Mouse (Mus musculus): ENCODE measurements at regions not wholly inside any gene's neighbourhood (a gene's known extent, or its start where the extent isn't known, plus 50 kb on each side); places are given as distances from the start of the nearest gene placed in this dataset.

DNA sequence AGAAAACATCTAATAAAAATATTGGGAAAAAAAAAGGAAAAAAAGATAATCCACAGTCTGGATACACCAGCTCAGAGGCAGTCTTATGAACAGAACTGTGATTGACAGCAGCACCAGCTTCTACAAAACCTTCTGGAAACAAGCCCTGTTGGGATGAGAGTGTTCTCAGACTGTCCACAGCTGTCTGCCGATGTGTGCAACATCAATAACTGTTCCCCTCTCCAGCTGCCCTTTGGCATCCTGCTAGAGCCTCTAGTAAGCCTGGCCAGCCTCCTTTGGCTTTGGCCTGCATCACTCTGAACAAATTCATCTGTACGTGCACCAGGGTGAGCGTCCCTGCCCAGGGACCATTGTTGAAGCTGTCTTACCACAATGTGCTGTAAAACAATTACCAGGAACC lies 137.0 kb upstream of the Irs2 start:
- no peak for DNase-seq (ENCODE audit: low read depth, low spot score)

GRCm38 (mm10) chr8:11140566-11140965 lies 132.3 kb upstream of the Irs2 start:
- DNase-seq (ENCODE audit: low read depth, low spot score): no peak

GRCm38 (mm10) chr8:11139294-11139693 lies 131.0 kb upstream of the Irs2 start:
- no peak for DNase-seq (ENCODE audit: low read depth, low spot score)

GRCm38 (mm10) chr8:11138302-11139020 lies 130.2 kb upstream of the Irs2 start:
- DNase-seq (ENCODE audit: low read depth, low spot score): no peak

- no peak for DNase-seq (ENCODE audit: low read depth, low spot score)
These were observed 128.3 kb upstream of the Irs2 start for GRCm38 (mm10) chr8:11136566-11136965.

DNA sequence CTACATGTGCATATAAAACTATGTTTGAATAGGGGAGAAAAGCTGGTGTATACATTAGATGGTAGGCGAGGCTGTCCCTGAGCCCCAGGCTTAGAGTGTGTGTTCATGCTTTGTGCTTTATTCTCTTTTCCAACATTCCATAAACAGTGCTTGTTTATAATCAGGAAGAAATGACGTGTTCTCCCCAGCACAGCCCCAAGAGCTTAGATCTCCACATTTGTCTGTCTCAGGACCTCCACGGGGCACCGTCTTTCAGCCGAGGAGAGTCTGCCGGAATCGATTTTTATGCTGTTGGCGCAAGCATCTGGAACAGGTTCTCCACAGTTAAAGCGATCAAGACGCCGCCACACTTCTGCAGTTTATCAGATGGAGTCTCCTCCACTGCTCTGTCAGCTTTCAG lies 126.9 kb upstream of the Irs2 start:
- DNase-seq (ENCODE audit: low read depth, low spot score): no peak

- no peak for DNase-seq (ENCODE audit: low read depth, low spot score)
These were observed 126.3 kb upstream of the Irs2 start for GRCm38 (mm10) chr8:11134562-11134961.

DNA sequence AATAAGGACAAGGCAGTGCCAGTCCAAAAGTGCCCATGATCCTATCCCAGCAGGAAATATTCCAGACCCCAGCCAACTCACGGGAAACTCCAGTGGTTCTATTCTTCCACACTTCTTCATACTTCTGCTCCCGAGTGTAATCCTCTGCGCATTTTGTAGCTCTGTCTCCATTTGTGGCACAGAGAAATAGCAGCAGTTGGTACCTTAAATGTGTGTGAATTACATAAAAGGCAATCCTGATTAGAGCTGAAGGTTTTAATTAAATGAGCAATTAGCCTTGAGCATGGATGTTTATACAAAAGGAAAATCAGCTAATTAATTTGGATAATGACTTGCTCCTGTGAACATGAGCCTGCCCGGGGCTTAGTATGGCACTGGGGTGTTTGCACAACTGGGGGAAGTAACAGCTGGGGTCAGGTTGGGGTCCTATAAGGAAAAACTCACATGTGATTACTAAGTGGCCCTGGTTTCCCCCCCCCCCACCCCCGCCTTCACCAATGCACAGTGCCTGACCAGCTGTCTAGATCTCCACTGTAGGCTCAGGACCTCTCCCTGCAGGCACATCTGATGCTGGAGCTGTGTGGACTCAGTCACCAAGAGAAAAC lies 110.9 kb upstream of the Irs2 start:
- DNase-seq (ENCODE audit: low read depth, low spot score): no peak

GRCm38 (mm10) chr8:11116534-11116933 lies 108.3 kb upstream of the Irs2 start:
- DNase-seq (ENCODE audit: low read depth, low spot score): no peak

- no peak for DNase-seq (ENCODE audit: low read depth, low spot score)
These were observed 107.0 kb upstream of the Irs2 start for GRCm38 (mm10) chr8:11115210-11115609.

DNA sequence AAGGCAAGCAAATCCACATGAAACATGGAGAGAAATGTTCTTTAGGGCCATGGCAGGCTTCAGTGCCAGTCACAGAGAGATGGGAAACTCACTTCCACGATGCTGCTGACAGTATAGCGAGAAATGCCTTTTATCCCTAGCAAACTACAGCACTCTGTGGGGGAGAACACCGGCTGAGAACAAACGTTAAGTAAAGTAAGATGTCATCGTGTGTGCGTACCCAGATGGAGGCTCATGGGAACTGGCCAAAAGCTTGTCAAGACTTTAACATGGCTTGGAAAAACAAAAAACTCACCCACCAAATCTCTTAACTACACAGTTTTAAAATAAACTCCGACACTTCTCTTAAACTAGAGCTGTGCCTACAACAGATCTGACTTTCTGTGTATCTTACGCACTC lies 106.3 kb upstream of the Irs2 start:
- DNase-seq (ENCODE audit: low read depth, low spot score): no peak

DNA sequence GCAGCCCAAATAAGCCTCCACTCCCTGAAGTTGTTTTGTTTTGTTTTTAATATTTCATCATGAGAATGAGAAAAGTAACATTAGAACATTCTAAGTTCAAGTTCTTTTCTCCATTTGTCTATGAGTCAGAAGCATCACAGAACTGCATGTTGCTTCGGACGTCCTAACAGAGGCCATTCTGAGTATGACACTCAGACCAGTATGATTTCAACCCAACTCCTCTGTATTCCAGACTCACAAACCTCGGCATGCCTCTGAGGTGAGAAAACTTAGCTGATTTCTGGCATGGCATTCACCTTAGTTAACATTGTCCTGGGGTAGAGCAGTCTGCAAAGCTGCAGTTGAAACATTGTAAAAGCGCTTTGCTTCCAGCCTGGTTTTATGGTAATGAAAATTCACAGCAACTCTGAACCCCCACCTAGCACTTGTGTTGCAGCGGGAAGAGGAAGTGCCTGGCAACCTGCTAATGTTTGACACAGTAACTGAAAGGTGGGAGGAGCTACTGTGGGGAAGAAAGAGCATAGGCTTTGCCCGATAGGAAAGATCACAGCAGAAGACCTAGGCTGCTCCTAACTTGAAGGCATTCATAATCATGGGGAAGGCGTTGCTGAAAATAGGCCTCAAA lies 104.8 kb upstream of the Irs2 start:
- DNase-seq (ENCODE audit: low read depth, low spot score): no peak

DNA sequence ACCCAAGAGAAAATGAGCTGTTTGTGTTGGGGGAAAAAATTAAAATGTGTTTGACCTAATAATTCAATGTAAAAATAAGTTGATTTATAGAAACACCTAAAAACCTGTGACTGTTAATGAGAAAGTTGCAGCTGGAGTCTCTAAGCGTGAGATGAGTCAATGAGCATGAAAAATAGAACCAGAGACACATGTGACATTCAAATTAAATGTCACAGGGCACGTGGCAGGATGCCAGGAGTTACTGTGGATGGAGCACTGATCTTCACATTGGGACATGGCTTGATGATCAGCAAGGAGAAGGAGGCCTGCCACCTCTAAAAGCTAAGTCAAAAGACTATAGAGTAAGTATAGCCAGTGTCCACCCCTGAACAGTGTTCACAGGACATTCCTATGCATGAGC lies 103.7 kb upstream of the Irs2 start:
- no peak for DNase-seq (ENCODE audit: low read depth, low spot score)

DNA sequence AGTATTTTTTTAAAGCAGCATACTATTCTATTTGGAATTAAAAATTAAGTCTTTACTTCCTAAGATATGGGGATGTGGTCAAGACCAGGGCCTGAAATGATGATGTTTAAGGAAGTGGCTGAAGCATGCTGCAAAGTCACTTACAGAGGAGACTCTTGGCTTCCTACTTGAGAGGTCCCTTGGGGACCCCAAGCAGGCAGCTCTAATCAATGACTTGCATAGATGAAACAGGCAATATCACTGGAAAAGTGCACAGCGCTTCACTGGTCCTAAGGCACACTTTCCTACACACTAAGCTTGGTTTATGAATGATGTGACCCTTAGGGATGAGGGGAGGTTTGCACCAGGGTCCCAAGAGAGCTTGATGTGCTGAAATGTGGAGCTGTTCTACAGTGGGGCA lies 99.2 kb upstream of the Irs2 start:
- DNase-seq (ENCODE audit: low read depth, low spot score): no peak

GRCm38 (mm10) chr8:11107021-11107420 lies 98.8 kb upstream of the Irs2 start:
- no peak for DNase-seq (ENCODE audit: low read depth, low spot score)

- no peak for DNase-seq (ENCODE audit: low read depth, low spot score)
These were observed 95.7 kb upstream of the Irs2 start for GRCm38 (mm10) chr8:11103745-11104607.

DNA sequence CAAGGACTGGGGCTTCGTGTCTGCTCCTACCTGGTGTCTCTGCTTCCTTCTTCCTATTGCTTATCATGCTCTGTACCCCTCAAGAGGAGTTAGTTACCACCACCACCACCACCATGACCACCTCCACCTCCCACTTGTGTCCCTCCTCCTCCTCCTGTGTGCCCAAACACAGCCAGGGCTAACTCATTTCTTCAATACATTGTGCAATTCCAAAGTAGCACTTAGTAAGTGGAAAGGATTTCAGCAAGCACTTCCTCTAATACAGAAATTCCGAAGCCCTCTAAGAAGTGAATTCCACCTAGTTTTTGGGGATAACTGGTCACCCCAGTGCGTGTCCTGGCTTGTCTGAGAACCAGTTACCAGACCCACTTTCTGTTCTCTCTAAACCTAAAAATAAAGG lies 92.1 kb upstream of the Irs2 start:
- no peak for DNase-seq (ENCODE audit: low read depth, low spot score)

DNA sequence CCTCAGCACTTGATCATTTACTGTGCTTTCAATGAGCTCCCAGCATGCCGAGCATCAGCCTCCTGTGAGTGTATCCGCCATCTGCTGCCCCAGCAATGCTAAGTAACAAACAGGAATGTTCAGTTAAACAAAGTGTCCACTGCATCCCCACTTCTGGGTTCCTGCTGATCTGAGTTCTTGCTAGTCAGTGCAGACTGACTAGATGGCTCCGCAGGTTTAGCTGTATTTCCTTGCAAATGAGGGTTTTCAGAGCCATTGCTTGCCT lies 91.3 kb upstream of the Irs2 start:
- DNase-seq (ENCODE audit: low read depth, low spot score): peak; percentile 27

GRCm38 (mm10) chr8:11098790-11099590 lies 90.7 kb upstream of the Irs2 start:
- peak; percentile 65 for DNase-seq (ENCODE audit: low read depth, low spot score)

- peak; percentile 67 for DNase-seq (ENCODE audit: low read depth, low spot score)
These were observed 90.0 kb upstream of the Irs2 start for GRCm38 (mm10) chr8:11098228-11098778.

DNA sequence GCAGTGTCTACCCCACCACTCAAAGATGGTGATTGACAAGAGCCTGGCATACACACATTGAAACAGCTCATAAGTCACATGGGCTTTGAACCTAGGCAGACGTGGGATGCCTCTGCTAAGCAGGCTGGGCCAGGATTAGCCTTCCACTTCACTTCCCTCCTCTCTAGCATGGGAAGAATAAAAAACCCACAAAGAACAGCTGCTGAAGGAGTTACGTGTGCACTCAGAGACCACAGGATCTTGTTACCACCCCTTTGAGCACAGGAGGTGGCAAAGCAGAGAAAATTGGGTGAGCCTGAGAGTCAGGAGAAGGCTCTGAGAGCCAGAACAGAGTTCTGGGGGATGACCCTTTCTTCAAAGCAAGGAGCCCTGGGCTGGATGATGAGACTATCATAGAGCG lies 89.6 kb upstream of the Irs2 start:
- DNase-seq (ENCODE audit: low read depth, low spot score): no peak
